Mouse (Mus musculus) lung, embryonic 14.5 days (tissue): ENCODE data around the gene Zfp36. TPM values are rescaled to one million over a fixed set of nuclear protein-coding genes. Genes with fewer than 3 reads are reported as not detected.

Experiments
- ATAC-seq: fragments of 200-750 bp; cut with Nextera tagmentation; 2 replicates; pipeline ENCODE4 v1.8.0; 2017; ENCODE audit warnings: mild to moderate bottlenecking, moderate TSS enrichment, moderate library complexity; ENCODE audit not compliant: insufficient read depth
- DNase-seq: peaks from one replicate; pipeline ENCODE4 v3.0.0-alpha.2; 2015
- H3K27ac ChIP-seq: fragments of 300-500 bp; sonication (generic); 2 replicates; pipeline ENCODE4 v1.5.1; 2014; ENCODE audit warnings: low read depth, mild to moderate bottlenecking, moderate library complexity
- H3K27me3 ChIP-seq: fragments of 300-500 bp; sonication (generic); 2 replicates; pipeline ENCODE4 v1.6.1; 2014; ENCODE audit warnings: low read length, control low read depth; ENCODE audit not compliant: insufficient read depth
- H3K36me3 ChIP-seq: fragments of 300-500 bp; sonication (generic); 2 replicates; pipeline ENCODE4 v1.6.1; 2014; ENCODE audit warnings: control low read depth; ENCODE audit not compliant: insufficient read depth
- H3K4me1 ChIP-seq: fragments of 300-500 bp; sonication (generic); 2 replicates; pipeline ENCODE4 v1.6.1; 2014; ENCODE audit warnings: antibody characterized with exemption, control low read depth; ENCODE audit not compliant: insufficient read depth
- H3K4me2 ChIP-seq: fragments of 300-500 bp; sonication (generic); 2 replicates; pipeline ENCODE4 v1.6.1; 2014; ENCODE audit warnings: mild to moderate bottlenecking
- H3K4me3 ChIP-seq: fragments of 300-500 bp; sonication (generic); 2 replicates; pipeline ENCODE4 v1.5.1; 2014; ENCODE audit warnings: low read depth, low read length
- H3K9ac ChIP-seq: fragments of 300-500 bp; sonication (generic); 2 replicates; pipeline ENCODE4 v1.6.1; 2014
- H3K9me3 ChIP-seq: fragments of 300-500 bp; sonication (generic); 2 replicates; pipeline ENCODE4 v1.6.1; 2016; ENCODE audit warnings: low read depth, low read length, control low read depth
- CTCF ChIP-seq: IDR thresholded peaks from 2 replicates; pipeline ENCODE4 v1.5.1; 2016; ENCODE audit warnings: antibody characterized with exemption, low read depth
- WGBS: fragments of 180-500 bp; shearing (Covaris S2); extraction: QIAGEN DNeasy Blood & Tissue Kit; methylation state at CpG from one replicate; pipeline ENCODE4 v1.1.7; 2014; 5-methylcytosine and 5-hydroxymethylcytosine counted together
- polyA plus RNA-seq: library from polyadenylated mRNA; unstranded; fragments of >200 nt; fragmentation: Nextera tagmentation; extraction: Ambion mirVana; gene quantifications from 2 replicates; pipeline ENCODE4 v1.2.1, GENCODE M21; 2014

The Zfp36 gene
- polyA plus RNA-seq, 1 experiment from 2014 or later: 13.2 TPM

DNA sequence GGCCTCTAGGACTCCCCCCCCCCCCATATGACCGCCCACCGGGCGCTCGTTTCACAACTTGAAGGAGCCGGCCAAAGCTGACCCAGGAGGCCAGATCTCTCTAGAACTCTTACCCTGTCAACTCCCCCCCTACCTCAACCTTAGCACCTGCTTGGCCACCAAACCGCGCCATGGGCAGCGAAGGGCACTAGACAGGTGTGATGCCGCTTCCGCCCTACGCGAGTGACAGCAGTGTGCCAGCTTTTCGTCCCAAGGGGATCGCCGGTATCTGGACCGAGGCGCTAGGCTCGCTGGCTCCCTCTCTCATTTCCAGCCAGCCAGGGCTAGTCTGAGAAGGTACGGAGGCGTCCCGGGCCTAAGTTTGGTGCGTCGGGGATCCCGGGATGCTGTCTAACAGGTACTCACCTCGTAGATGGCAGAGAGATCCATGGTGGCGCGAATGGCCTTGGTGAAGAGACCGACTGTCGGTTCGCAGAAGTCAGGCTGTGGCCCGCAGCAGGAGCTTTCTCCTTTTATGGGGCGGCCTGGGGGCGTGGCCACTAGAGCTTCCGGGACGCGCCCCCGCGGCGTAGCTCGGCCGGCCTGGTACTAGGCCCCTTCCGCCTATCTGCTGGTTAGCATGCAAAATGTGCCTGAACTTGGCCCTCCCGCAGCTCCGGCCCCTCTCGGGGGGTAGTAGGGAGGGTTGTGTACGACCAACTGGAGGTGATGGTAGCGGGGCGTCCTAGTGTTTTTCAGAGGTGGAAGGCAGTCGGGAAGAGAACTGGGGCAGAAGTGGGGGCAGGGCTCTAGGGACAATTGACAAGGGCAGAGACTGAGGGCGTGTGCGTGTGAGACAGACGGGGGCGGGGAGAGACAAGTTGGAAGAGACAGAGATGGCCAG is 1.0 kb downstream of the Zfp36 start:
- Histone ChIP-seq H3K9ac (peak overlapping the region; percentile 85), H3K4me1 (peaks cover 44% of the 10 kb centered on the region), H3K4me2 (peak overlapping the region; percentile 92), H3K27me3 (no peaks in the 10 kb centered on the region), H3K36me3 (peaks cover 11% of the 10 kb centered on the region), H3K4me3 (peak overlapping the region; percentile 76), H3K9me3 (no peaks in the 10 kb centered on the region), H3K27ac (peak overlapping the region; percentile 97)
- ATAC-seq (peak; percentile 42; the same call in 1 of the 2 replicates), DNase-seq (peak; percentile 97)
- TF ChIP-seq CTCF: no peak
- WGBS: under 1% methylated on average over 53 of the region's 53 CpGs

DNA sequence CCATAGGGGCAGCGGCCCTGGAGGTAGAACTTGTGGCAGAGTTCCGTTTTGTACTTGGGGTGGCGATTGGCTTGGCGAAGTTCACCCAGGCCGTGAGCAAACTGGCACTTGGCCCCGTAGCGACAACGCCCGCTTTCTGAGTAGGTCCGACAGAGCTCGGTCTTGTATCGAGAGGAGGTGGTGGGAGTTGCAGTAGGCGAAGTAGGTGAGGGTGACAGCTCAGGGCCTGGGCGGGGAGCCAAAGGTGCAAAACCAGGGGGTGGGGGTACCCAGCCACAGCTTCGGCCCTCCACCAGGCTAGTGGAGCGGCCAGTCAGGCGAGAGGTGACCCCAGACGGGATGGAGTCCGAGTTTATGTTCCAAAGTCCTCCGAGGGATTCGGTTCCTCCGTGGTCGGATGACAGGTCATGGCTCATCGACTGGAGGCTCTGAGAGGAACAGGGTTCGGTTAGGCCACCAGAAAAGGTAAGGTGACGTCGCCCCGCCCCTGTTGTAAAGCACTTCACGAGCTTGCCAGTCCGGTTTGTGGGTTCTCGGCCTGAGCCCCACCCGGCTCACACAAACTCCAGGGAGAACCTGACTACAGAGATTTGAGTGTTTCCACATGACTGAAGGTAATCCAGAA is 1.9 kb downstream of the Zfp36 start:
- ATAC-seq (no peak), DNase-seq (peak; percentile 67)
- Histone ChIP-seq H3K4me2 (peak overlapping the region; percentile 92), H3K27me3 (no peaks in the 10 kb centered on the region), H3K4me3 (peak overlapping the region; percentile 76), H3K36me3 (peaks cover 11% of the 10 kb centered on the region), H3K9ac (peak overlapping the region; percentile 85), H3K4me1 (peaks cover 44% of the 10 kb centered on the region), H3K27ac (peak overlapping the region; percentile 97), H3K9me3 (no peaks in the 10 kb centered on the region)
- 21% methylated on average over 32 of the region's 32 CpGs for WGBS
- TF ChIP-seq CTCF: no peak

DNA sequence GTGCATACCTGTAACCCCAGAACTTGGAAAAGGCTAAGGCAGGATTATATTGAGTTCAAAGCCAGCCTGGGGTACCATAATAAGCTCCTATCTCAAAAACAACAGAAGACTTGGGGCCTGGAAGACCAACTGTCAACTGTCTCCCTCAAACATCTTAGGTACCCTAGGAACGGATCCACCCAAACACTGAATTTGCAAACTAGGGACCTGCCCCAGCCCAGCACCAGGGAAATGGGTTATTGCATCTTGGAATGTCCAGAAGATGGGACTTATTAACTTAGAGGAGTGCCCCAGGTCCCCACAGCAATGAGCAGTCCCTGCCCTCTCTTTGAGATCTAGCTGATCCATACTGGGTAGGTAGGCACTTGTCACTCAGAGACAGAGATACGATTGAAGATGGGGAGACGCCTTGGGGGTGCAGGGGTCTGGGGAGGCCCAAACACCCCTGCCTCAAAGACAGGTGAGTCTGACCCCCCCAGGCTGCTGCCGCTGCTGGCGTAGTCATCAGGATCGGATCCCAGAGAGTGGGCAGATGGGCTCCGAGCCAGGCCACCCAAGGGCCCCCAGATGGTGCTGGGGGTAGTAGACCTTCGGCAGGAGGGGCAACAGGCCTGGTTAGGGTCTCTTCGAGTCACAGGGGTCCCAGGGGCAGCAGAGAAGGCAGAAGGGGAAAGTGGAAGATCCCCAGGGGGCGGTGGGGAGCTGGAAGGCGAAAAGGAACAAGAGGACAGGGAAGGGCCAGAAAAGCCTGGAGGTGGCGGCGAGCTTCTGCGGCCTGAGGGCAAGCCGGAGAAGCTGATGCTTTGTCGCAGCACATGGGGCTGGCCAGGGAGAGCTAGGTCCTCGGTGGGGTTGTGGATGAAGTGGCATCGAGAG is 2.6 kb downstream of the Zfp36 start:
- peaks cover 37% of the 10 kb centered on the region for H3K4me1 ChIP-seq

DNA sequence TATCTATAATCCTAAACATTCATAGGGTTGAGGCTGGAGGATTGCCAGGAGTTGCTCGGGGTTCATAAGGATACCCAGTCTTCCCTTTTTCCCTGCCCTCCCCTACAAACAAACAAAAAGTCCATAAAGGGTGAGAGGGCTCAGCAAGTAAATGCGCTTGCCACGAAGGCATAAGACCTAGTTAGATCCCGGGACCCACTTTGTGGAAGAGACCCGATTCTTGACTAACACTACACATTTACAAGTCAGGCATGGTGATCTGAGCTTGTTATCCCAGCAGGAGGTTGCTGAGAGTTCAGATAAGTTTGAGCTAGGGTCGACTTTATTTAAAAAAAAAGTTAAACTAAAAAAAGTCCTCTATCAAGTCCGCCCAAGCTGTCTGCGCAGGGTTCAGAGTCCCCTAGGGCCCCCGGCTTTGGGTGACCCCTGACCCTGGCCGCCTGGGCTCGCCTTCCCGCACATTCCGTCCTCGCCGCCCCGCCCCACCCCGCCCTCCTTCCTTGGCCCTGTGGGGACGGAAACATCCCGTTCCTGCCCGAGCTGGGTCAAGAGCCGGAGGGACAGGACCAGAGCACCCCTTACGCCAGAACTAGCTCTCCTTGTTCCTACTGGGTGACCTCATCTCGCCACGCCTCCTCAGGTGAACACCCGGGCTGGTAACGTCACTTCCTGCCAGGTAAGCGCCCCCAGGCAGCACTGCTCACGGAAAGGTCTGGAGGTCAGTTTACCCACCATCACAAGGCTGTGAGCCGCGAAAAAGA is 3.9 kb downstream of the Zfp36 start:
- no peak for TF ChIP-seq CTCF
- H3K4me1 ChIP-seq: peaks cover 28% of the 10 kb centered on the region

More for the DNA sequence above, 2.6 kb downstream of the Zfp36 start:
- no peaks in the 10 kb centered on the region for H3K9me3 ChIP-seq
- H3K27me3 ChIP-seq: no peaks in the 10 kb centered on the region
- peak overlapping the region; percentile 85 for H3K9ac ChIP-seq
- peak; percentile 13 for DNase-seq
- peak overlapping the region; percentile 97 for H3K27ac ChIP-seq
- no peak for ATAC-seq
- H3K4me3 ChIP-seq: peak overlapping the region; percentile 76
- WGBS: 58% methylated on average over 18 of the region's 18 CpGs
- peaks cover 11% of the 10 kb centered on the region for H3K36me3 ChIP-seq
- TF ChIP-seq CTCF: no peak
- H3K4me2 ChIP-seq: peak overlapping the region; percentile 92

DNA sequence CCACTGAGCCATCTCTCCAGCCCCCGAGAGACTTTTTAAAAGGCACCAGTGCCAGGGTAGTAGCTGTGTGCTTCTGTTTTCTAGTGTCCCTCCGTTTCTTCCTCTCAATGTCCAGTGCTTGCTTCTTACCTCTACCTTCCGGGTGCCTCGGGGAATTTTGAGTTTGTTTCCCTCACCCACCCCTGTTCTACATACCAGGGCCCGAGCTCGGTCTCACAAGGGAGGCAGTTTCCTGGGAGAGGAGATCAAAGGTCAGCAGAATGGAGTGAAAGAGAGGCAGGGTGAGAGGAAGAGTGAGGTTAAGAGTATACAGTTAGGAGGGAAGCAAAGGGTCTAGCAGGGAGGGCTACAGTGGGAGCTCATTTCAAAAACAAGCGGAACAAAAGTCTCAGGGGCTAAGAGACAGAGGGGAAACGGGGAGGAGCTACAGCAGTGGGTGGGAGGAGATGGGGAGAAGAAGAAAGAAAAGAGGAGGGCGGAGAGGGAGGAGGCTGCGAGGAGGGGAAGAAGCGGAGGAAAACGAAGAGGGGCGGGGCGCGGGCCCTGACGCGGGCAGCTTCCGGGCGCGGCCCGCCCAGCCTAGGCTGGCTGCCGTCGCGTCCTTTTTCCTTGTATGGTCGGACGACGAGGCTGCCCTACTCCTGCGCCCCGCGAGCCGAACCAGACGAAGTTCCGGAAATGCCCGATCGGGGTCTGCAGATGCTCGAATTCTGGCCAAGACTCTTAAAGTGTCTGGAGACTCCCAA is 4.7 kb downstream of the Zfp36 start:
- peaks cover 12% of the 10 kb centered on the region for H3K36me3 ChIP-seq
- peak; percentile 97 for DNase-seq
- H3K27ac ChIP-seq: peak overlapping the region; percentile 100
- peak; percentile 63 for ATAC-seq
- peak overlapping the region; percentile 92 for H3K4me2 ChIP-seq
- H3K9me3 ChIP-seq: no peaks in the 10 kb centered on the region
- WGBS: under 1% methylated on average over 32 of the region's 36 CpGs
- peak overlapping the region; percentile 76 for H3K4me3 ChIP-seq
- peaks cover 26% of the 10 kb centered on the region for H3K4me1 ChIP-seq
- H3K9ac ChIP-seq: peak overlapping the region; percentile 50
- H3K27me3 ChIP-seq: no peaks in the 10 kb centered on the region
- no peak for TF ChIP-seq CTCF

More for the DNA sequence above, 3.9 kb downstream of the Zfp36 start:
- Histone ChIP-seq H3K9ac (peak overlapping the region; percentile 50), H3K27ac (peak overlapping the region; percentile 100), H3K27me3 (no peaks in the 10 kb centered on the region), H3K36me3 (peaks cover 11% of the 10 kb centered on the region), H3K9me3 (no peaks in the 10 kb centered on the region), H3K4me3 (peak overlapping the region; percentile 76), H3K4me2 (peak overlapping the region; percentile 92)
- 2% methylated on average over 30 of the region's 30 CpGs for WGBS
- ATAC-seq: no peak
- peak; percentile 78 for DNase-seq
